Mouse (Mus musculus) heart, embryonic 12.5 days (tissue): ENCODE measurements around the gene Slc47a1. TPM values are rescaled to one million over a fixed set of nuclear protein-coding genes. Genes with fewer than 3 reads are reported as not detected.
A peak's percentile ranks its signal among the peaks of the same experiment; 100 is the strongest.

Source experiments
- ATAC-seq: fragments of 200-750 bp; cut with Nextera tagmentation; 2 replicates; pipeline ENCODE4 v1.8.0; 2017; ENCODE audit warnings: moderate TSS enrichment, moderate library complexity; ENCODE audit not compliant: insufficient number of reproducible peaks, low FRiP score
- H3K27ac ChIP-seq: fragments of 300-500 bp; sonication (generic); 2 replicates; pipeline ENCODE4 v1.5.1; 2016; ENCODE audit warnings: mild to moderate bottlenecking, moderate library complexity; ENCODE audit not compliant: poor library complexity, severe bottlenecking
- H3K27me3 ChIP-seq: fragments of 300-500 bp; sonication (generic); replicated peaks from 2 replicates; pipeline ENCODE4 v1.6.1; 2016; ENCODE audit warnings: mild to moderate bottlenecking, moderate library complexity
- H3K36me3 ChIP-seq: fragments of 300-500 bp; sonication (generic); 2 replicates; pipeline ENCODE4 v1.6.1; 2016; ENCODE audit warnings: mild to moderate bottlenecking, moderate library complexity
- H3K4me1 ChIP-seq: fragments of 300-500 bp; sonication (generic); replicated peaks from 2 replicates; pipeline ENCODE4 v1.6.1; 2016; ENCODE audit warnings: mild to moderate bottlenecking
- H3K4me2 ChIP-seq: fragments of 300-500 bp; sonication (generic); 2 replicates; pipeline ENCODE4 v1.6.1; 2016; ENCODE audit warnings: mild to moderate bottlenecking, moderate library complexity
- H3K4me3 ChIP-seq: fragments of 300-500 bp; sonication (generic); 2 replicates; pipeline ENCODE4 v1.5.1; 2016; ENCODE audit warnings: mild to moderate bottlenecking
- H3K9ac ChIP-seq: fragments of 300-500 bp; sonication (generic); 2 replicates; pipeline ENCODE4 v1.6.1; 2016; ENCODE audit warnings: mild to moderate bottlenecking, moderate library complexity
- H3K9me3 ChIP-seq: fragments of 300-500 bp; sonication (generic); replicated peaks from 2 replicates; pipeline ENCODE4 v1.6.1; 2016; ENCODE audit warnings: mild to moderate bottlenecking, moderate library complexity
- WGBS: fragments of 180-500 bp; shearing (Covaris S2); methylation state at CpG from one replicate; pipeline ENCODE4 v1.1.7; 2016; 5-methylcytosine and 5-hydroxymethylcytosine counted together
- polyA plus RNA-seq: library from polyadenylated mRNA; unstranded; fragments of >200 nt; fragmentation: Nextera tagmentation; extraction: Ambion mirVana; gene quantifications from 2 replicates; pipeline ENCODE4 v1.2.1, GENCODE M21; 2016

Gene Slc47a1
- polyA plus RNA-seq, 1 experiment from 2014 or later, result 26.1 TPM

DNA sequence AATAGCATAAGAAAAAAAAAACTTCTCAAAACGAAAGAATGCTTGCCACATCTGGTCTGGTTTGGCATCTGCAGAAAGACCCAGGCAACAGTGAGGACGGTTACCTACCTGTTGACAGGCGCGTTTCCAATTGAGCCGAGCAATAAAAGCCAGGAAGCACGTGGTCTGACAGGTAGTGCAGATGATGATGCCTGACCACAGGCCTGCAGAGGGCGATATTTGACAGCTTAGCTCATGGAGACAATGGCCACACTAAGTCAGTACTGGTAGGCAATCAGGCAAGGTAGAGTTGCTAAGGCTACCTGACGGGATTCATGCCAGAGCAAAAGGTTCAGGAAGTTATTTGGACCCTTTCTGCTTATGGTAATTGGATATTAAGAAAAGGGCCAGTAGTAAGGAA, 28.8 kb downstream of the Slc47a1 start:
- Histone ChIP-seq H3K4me1 (no peaks in the 10 kb centered on the region; the same call in 1 of the 2 replicates), H3K9ac (no peak overlapping the region), H3K27me3 (peaks cover 17% of the 10 kb centered on the region), H3K4me3 (no peak overlapping the region), H3K36me3 (no peaks in the 10 kb centered on the region), H3K4me2 (no peak overlapping the region), H3K27ac (no peak overlapping the region), H3K9me3 (no peaks in the 10 kb centered on the region)
- no peak for ATAC-seq
- 8% methylated on average over 8 of the region's 8 CpGs for WGBS

DNA sequence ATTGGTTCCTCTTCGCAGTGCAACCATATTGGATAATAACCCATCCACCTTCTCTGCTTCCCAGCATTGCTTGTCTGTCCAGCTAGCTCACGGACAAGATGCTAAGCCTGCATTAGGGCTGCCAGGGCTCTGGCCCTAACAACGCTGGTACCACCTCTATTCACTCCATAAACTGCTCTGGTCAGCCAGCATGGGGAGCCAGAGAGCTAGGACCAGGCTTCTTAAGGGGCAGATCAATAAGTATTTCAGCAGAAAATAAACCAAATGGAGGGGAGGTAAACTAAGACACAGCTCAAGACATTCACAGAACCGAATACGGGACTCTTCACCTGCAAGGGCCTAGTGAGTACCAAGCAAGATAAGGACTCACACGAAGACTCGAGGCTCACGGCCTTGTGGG, 32.0 kb downstream of the Slc47a1 start:
- no peaks in the 10 kb centered on the region for H3K9me3 ChIP-seq
- 61% methylated on average over 8 of the region's 8 CpGs for WGBS
- H3K36me3 ChIP-seq, result no peaks in the 10 kb centered on the region
- no peak overlapping the region for H3K27ac ChIP-seq
- no peak overlapping the region for H3K4me3 ChIP-seq
- peaks cover 13% of the 10 kb centered on the region; the same call in 1 of the 2 replicates for H3K4me1 ChIP-seq
- H3K27me3 ChIP-seq, result peaks cover 42% of the 10 kb centered on the region
- ATAC-seq, result no peak
- no peak overlapping the region for H3K4me2 ChIP-seq
- no peak overlapping the region for H3K9ac ChIP-seq

DNA sequence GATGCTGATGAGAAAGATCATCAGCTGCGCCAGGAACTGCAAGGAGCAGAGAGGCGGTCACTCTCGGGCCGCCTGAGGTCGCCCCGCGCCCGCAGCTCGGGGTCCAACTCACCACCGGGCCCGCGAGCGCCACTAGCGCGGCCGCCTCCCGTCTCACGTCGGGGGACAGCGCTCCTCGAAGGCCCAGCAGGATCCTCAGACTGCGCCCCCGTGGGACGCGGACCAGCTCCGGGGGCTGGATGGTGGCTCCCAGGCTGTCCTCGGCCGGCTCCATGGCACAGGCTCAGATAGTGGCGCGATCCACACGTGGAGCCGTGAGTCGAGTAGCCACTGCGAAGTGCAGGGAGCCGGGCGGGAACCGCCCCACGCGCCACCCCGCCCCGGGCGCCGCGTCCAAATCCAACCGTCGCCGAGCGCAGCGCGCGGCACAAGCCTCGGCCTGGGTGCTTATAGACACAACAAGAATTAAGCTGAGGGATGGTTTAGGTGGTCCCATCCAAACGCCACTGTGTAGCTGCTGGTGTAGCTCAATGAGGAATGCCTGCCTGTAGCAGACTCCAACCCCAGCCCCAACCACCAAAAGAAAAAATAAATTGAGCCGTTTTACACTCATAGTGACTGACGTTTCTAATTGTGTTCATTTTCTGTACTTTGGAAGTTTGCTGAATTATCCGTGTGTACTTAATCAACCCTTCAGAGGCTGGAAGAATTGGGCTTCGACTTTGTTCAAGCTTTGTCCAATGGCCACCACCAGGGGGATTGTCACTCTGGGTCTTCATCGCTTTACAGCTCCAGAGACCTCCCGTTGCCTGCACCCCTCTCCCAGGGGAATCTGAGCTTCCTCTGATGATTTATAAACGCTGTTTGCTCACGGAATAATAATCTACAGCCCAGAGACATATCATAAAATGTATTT, 35.4 kb downstream of the Slc47a1 start, which contains the start of gene Slc47a2:
Gene Slc47a2 (minus strand): TSS at position 356 of the 916 bp plus-strand sequence.
- 0 out of 2 replicates have a peak, but pooled peaks have one; percentile 18 for ATAC-seq
- no peaks in the 10 kb centered on the region for H3K9me3 ChIP-seq
- H3K27me3 ChIP-seq, result peaks cover 44% of the 10 kb centered on the region
- peak within 1 kb of the TSS; percentile 34; the same call in 1 of the 2 replicates for H3K9ac ChIP-seq
- peak within 1 kb of the TSS; percentile 42 for H3K4me3 ChIP-seq
- no peak within 1 kb of the TSS for H3K27ac ChIP-seq
- 4% methylated on average over 61 of the region's 61 CpGs for WGBS
- H3K36me3 ChIP-seq, result no peaks in the 10 kb centered on the region
- peaks cover 13% of the 10 kb centered on the region; the same call in 1 of the 2 replicates for H3K4me1 ChIP-seq
- peak within 1 kb of the TSS; percentile 81 for H3K4me2 ChIP-seq

DNA sequence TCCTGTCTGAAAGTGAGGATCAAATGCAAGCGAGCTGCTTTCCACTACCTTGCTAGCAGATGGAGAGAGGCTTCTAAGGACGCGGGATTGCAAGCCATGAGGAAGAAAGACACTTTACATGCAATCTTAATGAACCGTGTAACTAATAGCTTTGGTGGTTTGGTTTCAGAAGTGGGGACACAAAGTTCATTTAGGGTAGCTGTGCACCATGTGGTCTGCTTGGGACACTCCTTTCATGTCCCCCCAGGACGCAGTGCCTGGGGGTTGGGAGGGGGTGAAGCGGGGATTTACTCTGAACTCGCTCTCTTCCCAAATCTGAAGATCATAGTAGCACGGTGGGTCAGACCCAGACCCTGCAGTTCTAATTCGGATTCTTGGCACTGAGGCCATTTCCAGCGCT, 36.2 kb downstream of the Slc47a1 start:
- Histone ChIP-seq H3K27ac (no peak overlapping the region), H3K4me1 (peaks cover 13% of the 10 kb centered on the region; the same call in 1 of the 2 replicates), H3K4me3 (peak overlapping the region; percentile 42), H3K36me3 (no peaks in the 10 kb centered on the region), H3K9ac (peak overlapping the region; percentile 34; the same call in 1 of the 2 replicates), H3K9me3 (no peaks in the 10 kb centered on the region), H3K27me3 (peaks cover 44% of the 10 kb centered on the region), H3K4me2 (peak overlapping the region; percentile 81)
- WGBS, result 18% methylated on average over 10 of the region's 10 CpGs
- no peak for ATAC-seq

DNA sequence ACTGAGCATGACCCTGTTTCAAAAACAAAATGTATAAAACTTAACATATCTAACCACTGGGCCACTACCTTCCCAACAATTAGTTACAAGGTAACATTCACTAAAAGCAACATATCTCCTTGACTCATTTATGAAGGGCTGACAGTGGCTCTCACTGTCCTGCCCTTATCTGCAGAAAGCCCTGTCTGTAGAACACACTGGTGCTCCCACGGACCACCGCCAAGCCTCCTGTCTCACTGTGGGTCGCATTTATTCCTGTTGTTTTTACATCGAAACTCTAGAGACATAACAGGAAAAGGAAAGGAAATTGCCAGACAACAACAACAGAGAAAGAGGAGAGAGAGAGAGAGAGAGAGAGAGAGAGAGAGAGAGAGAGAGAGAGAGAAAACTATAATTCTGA, 36.9 kb downstream of the Slc47a1 start:
- ATAC-seq, result no peak
- WGBS, result 50% methylated on average over 4 of the region's 4 CpGs
- Histone ChIP-seq H3K27ac (no peak overlapping the region), H3K9me3 (no peaks in the 10 kb centered on the region), H3K9ac (no peak overlapping the region), H3K4me2 (no peak overlapping the region), H3K36me3 (no peaks in the 10 kb centered on the region), H3K27me3 (peaks cover 44% of the 10 kb centered on the region), H3K4me1 (peaks cover 13% of the 10 kb centered on the region; the same call in 1 of the 2 replicates), H3K4me3 (no peak overlapping the region)

DNA sequence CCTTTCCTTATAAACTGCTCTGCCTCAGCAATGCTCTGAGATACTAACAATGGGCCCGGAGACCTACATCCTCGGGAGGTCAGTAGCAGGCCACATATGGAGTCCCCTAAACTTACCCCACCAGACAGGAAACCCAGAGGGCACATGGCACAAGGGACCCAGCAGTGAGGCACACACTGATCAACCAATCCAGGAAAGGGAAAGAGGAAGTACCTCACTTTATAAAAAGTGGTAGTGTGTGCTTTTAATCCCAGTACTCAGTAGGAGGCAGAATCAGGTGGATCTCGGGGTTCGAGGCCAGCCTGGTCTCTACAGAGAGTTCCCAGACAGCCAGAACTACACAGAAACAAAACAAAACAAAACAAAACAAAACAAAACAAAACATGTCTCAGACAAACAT, 37.8 kb downstream of the Slc47a1 start:
- H3K9me3 ChIP-seq, result no peaks in the 10 kb centered on the region
- H3K9ac ChIP-seq, result no peak overlapping the region
- no peaks in the 10 kb centered on the region for H3K36me3 ChIP-seq
- no peak overlapping the region for H3K27ac ChIP-seq
- H3K4me3 ChIP-seq, result no peak overlapping the region
- peaks cover 13% of the 10 kb centered on the region; the same call in 1 of the 2 replicates for H3K4me1 ChIP-seq
- H3K27me3 ChIP-seq, result peaks cover 44% of the 10 kb centered on the region
- ATAC-seq, result no peak
- 79% methylated on average over 4 of the region's 4 CpGs for WGBS
- H3K4me2 ChIP-seq, result no peak overlapping the region

DNA sequence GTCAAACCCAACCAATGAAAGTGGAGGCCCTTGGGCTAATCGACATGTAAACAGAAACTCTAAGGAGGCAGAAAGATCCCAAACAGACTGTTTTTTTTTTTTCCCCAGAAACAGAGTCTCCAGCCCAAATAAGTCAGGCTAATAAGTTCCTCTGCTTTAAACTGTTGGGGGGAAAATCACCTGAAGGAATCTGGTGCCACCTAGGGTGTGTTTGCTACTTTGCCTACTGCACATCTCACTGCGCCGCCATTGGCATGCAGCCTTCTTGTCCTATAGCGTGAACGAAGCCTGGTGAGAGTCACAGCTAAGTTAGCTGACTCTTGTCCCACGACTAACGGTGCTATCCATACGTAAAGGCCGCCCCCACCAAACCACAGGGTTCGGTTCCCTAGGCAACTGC, 40.6 kb downstream of the Slc47a1 start:
- Histone ChIP-seq H3K36me3 (no peaks in the 10 kb centered on the region), H3K27ac (no peak overlapping the region), H3K4me1 (peaks cover 9% of the 10 kb centered on the region; the same call in 1 of the 2 replicates), H3K9me3 (no peaks in the 10 kb centered on the region), H3K4me2 (no peak overlapping the region), H3K4me3 (no peak overlapping the region), H3K27me3 (peaks cover 22% of the 10 kb centered on the region), H3K9ac (no peak overlapping the region)
- WGBS, result 65% methylated on average over 10 of the region's 10 CpGs
- no peak for ATAC-seq

DNA sequence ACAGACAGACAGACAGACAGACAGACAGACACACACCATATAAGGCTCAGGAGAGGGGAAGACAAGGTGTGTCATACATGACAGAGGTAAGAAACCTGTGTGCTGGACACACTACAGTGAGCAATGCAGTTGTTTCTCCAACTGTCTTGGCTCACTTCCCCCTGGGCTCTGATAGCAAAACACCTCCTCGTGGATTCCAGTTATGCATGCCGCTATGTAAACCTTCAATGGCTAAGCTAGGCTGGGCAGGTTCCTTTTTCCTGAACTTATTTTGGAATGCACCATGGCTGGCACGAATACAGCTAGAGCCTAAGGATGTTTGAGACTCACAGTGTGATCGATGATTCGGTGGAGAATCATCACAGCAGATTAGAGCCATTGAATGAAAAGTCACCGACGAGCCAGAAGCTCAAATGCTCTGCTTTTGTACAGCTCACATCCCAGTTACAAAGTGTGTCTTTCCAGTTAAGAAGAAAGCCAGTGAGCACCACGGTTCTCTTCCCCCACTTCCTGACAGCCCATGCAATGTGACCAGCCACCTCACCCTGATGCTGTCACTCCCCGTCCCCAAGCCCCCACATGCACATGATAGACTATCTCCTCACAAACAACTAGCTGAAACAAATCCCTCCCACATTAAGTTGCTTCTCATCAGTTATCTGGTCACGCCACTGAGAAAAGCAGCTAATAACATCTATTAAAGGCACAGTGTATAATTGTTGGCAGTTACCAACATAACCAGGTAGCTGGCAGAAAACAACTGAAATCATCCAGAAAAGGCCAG, 57.0 kb downstream of the Slc47a1 start:
- ATAC-seq, result no peak
- Histone ChIP-seq H3K27ac (no peak overlapping the region), H3K27me3 (no peaks in the 10 kb centered on the region), H3K4me3 (no peak overlapping the region), H3K4me1 (peaks cover 29% of the 10 kb centered on the region), H3K36me3 (no peaks in the 10 kb centered on the region), H3K9me3 (no peaks in the 10 kb centered on the region), H3K4me2 (no peak overlapping the region), H3K9ac (no peak overlapping the region)
- 54% methylated on average over 10 of the region's 10 CpGs for WGBS

DNA sequence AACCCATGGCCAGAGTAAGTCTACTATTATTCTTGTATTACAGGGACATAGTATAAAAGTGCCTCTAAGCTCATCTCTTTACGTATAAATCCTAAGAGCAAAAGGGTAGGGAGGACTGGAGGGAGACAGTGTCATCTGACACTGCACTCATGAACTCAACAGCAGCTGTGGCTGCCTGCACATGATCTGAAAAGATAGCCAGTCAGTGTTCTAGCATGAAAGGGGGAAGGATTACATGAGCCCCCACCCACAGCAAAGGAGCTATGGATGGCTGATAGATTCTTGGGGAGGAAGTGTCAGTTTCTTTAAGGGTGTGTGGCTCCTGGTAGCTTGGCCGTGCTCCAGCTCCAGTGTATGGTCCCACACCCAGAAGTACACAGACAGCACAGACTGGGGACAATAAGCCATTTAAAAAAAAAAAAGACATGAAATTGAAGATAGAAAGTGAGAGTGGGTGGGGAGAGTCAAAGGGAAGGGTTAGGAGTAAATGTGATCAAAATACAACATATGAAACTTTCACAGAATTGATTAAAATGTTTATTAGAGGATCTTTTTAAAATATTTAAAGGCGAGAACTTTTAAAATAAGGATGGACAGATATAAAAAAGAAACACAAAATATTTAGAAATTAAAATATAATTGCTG, 58.1 kb downstream of the Slc47a1 start:
- no peak overlapping the region for H3K4me3 ChIP-seq
- 0 out of 2 replicates have a peak, but pooled peaks have one; percentile 29 for ATAC-seq
- no peaks in the 10 kb centered on the region for H3K36me3 ChIP-seq
- peak overlapping the region; percentile 84 for H3K27ac ChIP-seq
- H3K27me3 ChIP-seq, result no peaks in the 10 kb centered on the region
- H3K4me1 ChIP-seq, result peaks cover 29% of the 10 kb centered on the region
- 44% methylated on average over 3 of the region's 3 CpGs for WGBS
- H3K9me3 ChIP-seq, result no peaks in the 10 kb centered on the region
- H3K4me2 ChIP-seq, result peak overlapping the region; percentile 29
- no peak overlapping the region for H3K9ac ChIP-seq

DNA sequence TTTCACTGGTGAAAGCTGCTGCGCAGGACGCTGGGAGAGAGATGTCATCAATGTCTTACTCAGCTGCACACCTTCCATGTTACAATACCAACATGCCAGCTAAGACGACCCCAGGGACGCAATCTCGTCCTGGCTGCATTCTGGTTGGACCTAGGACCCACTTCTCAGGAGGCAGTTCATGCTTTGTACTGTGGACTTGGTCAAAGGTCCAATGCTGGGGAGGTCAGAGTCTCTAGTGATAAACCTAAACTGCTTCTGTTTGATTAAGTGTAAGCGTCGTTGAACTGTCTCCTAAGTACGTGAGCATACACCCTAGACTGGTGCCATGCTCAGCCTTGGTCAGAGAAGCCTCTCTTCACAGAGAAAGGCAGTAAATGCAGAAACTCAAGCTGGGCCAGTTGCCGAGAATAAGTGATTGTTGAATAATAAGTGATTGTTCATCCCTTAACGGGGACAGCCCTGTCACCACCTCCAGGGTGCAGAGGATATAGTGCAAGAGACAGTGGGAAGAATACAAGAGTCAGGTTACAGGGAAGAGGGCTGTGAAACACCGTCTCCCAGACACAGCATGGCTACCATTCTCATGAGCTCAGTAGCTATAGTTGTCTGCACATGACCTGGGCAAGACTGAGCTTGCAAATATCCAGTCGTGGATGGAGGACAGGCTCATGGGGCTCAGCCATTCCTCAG, 58.8 kb downstream of the Slc47a1 start:
- no peak overlapping the region for H3K4me3 ChIP-seq
- H3K36me3 ChIP-seq, result no peaks in the 10 kb centered on the region
- 29% methylated on average over 12 of the region's 12 CpGs for WGBS
- peaks cover 29% of the 10 kb centered on the region for H3K4me1 ChIP-seq
- H3K9me3 ChIP-seq, result no peaks in the 10 kb centered on the region
- H3K27me3 ChIP-seq, result no peaks in the 10 kb centered on the region
- peak overlapping the region; percentile 84 for H3K27ac ChIP-seq
- peak; percentile 53; the same call in 1 of the 2 replicates for ATAC-seq
- peak overlapping the region; percentile 29 for H3K4me2 ChIP-seq
- no peak overlapping the region for H3K9ac ChIP-seq
